ENCODE assay signal across 31 mouse cellular contexts in genomic region chr9:44137846-44138245, GRCm38 (mm10). TPM values are rescaled to one million over a fixed set of nuclear protein-coding genes. Genes with fewer than 3 reads are reported as not detected.
"Had no signal": no experiment of that assay in that cellular context is flagged by ENCODE, and none has a peak within 500 bp of the region (broad histone marks: within the 10 kb centered on the region; RNA-seq: fewer than 3 reads in every experiment).

No protein-coding gene starts in this region.

- H3K9me3 ChIP-seq: heart, embryonic 12.5 days; heart, embryonic 15.5 days; hindbrain, embryonic 13.5 days; hindbrain, embryonic 15.5 days; limb, embryonic 13.5 days; limb, embryonic 15.5 days; liver, embryonic 12.5 days had no signal

- H3K27ac ChIP-seq: gastrocnemius, adult 2 months; heart, embryonic 15.5 days; hindbrain, embryonic 13.5 days; hindbrain, embryonic 15.5 days; hindbrain, postnatal 0 days; limb, embryonic 13.5 days; limb, embryonic 15.5 days; liver, embryonic 12.5 days; liver, embryonic 14.5 days had no signal

- H3K4me2 ChIP-seq: heart, embryonic 12.5 days; hindbrain, embryonic 13.5 days; hindbrain, embryonic 15.5 days; limb, embryonic 13.5 days; limb, embryonic 15.5 days; liver, embryonic 12.5 days had no signal

- H3K27me3 ChIP-seq: heart, embryonic 12.5 days; heart, embryonic 15.5 days had no signal

- H3K9ac ChIP-seq: heart, embryonic 12.5 days; hindbrain, embryonic 13.5 days; hindbrain, embryonic 15.5 days; limb, embryonic 13.5 days; limb, embryonic 15.5 days; liver, embryonic 12.5 days; liver, embryonic 14.5 days had no signal

- ATAC-seq: forebrain, embryonic 16.5 days; hindbrain, postnatal 0 days; intestine, embryonic 16.5 days; liver, embryonic 12.5 days had no signal

- DNase-seq: gastrocnemius, adult 2 months; gastrocnemius, postnatal 10 days; gastrocnemius, postnatal 36 days; heart, adult 18-20 months; heart, postnatal 14 days; heart, postnatal 36 days; kidney, adult 11 months; kidney, adult 8-10 months; kidney, postnatal 10 days; kidney, postnatal 25 days; layer of hippocampus, adult 9-11 months; layer of hippocampus, postnatal 36 days; left cerebral cortex, postnatal 4 days had no signal

- H3K36me3 ChIP-seq: hindbrain, embryonic 15.5 days had no signal

- H3K4me3 ChIP-seq: gastrocnemius, adult 2 months; heart, embryonic 12.5 days; heart, embryonic 15.5 days; hindbrain, embryonic 13.5 days; hindbrain, embryonic 15.5 days; limb, embryonic 13.5 days; limb, embryonic 15.5 days; liver, embryonic 12.5 days had no signal

RNA-seq across cellular contexts. Expression of gene Gm49380, which starts 24.5 kb away (rescaled TPM):
- total RNA-seq: hematopoietic stem cell, adult 5-6 weeks; hindbrain, postnatal 0 days; left cerebral cortex, postnatal 10 days had no signal
- polyA plus RNA-seq: heart, postnatal 0 days; hindbrain, embryonic 15.5 days; hindbrain, postnatal 0 days; large intestine, adult 2 months; limb, embryonic 11.5 days; liver, adult 2 months; liver, embryonic 12.5 days had no signal

RNA-seq across cellular contexts. Expression of gene C1qtnf5, which starts 30.8 kb away (rescaled TPM):
- total RNA-seq: hematopoietic stem cell, adult 5-6 weeks had no signal

RNA-seq across cellular contexts. Expression of gene Mfrp, which starts 36.3 kb away (rescaled TPM):
- total RNA-seq: gastrocnemius, adult 2 months; gastrocnemius, postnatal 36 days; heart, adult 18-20 months; heart, adult 8-10 months; heart, postnatal 14 days; heart, postnatal 36 days; hematopoietic stem cell, adult 5-6 weeks; left cerebral cortex, postnatal 4 days; liver, adult 2 months had no signal
- polyA plus RNA-seq: forebrain, embryonic 16.5 days; heart, embryonic 12.5 days; heart, embryonic 15.5 days; heart, postnatal 0 days; large intestine, adult 2 months; liver, adult 2 months; liver, embryonic 12.5 days; liver, embryonic 14.5 days had no signal
